Mouse (Mus musculus): ENCODE data around the gene Cadm2.

- TF ChIP-seq CTCF (IDR thresholded peaks at IDR 0.05; ENCODE audit: extremely low read depth, insufficient read depth, insufficient read length, insufficient replicate concordance) (no peak), POLR2A (IDR thresholded peaks at IDR 0.05; ENCODE audit: low read depth, low read length) (no peak)
These were observed 1.3 kb downstream of the Cadm2 start for GRCm38 (mm10) chr16:67619416-67619815.
